Mouse (Mus musculus): ENCODE results near the gene Tmem174. TPM values are rescaled to one million over a fixed set of nuclear protein-coding genes. Genes with fewer than 3 reads are reported as not detected.

Gene Tmem174
- polyA plus RNA-seq, 1 experiment, result 0.13 TPM

GRCm38 (mm10) chr13:98587639-98588038 is 49.6 kb downstream of the Tmem174 start:
- no peak for DNase-seq
- no peaks in the 10 kb centered on the region for H3K4me1 ChIP-seq (replicated peaks; ENCODE audit: control insufficient read depth, insufficient read depth, low read length)
- TF ChIP-seq CTCF (IDR thresholded peaks at IDR 0.05; ENCODE audit: borderline replicate concordance, control insufficient read depth, extremely low read depth, insufficient read depth, low read length, poor library complexity), result no peak
- TF ChIP-seq POLR2A (IDR thresholded peaks at IDR 0.05; ENCODE audit: control insufficient read depth, extremely low read depth, insufficient read depth, low read length, poor library complexity), result no peak
- peaks cover 7% of the 10 kb centered on the region; the same call in 1 of the 2 replicates for H3K27me3 ChIP-seq (ENCODE audit: control insufficient read depth, insufficient read depth, low read length)
- H3K27ac ChIP-seq (ENCODE audit: control insufficient read depth, insufficient read depth, low read length), result no peak overlapping the region
- no peaks in the 10 kb centered on the region for H3K36me3 ChIP-seq (ENCODE audit: control insufficient read depth, insufficient read depth, low read length)
- H3K4me3 ChIP-seq (ENCODE audit: control insufficient read depth, insufficient read depth, low read length), result no peak overlapping the region
- 11% methylated on average over 14 of the region's 14 CpGs for WGBS

- WGBS, result 28% methylated on average over 17 of the region's 17 CpGs
- no peak overlapping the region for H3K4me3 ChIP-seq (ENCODE audit: control insufficient read depth, insufficient read depth, low read length)
- DNase-seq, result no peak
- H3K27ac ChIP-seq (ENCODE audit: control insufficient read depth, insufficient read depth, low read length), result no peak overlapping the region
- no peaks in the 10 kb centered on the region for H3K4me1 ChIP-seq (replicated peaks; ENCODE audit: control insufficient read depth, insufficient read depth, low read length)
- peaks cover 7% of the 10 kb centered on the region; the same call in 1 of the 2 replicates for H3K27me3 ChIP-seq (ENCODE audit: control insufficient read depth, insufficient read depth, low read length)
- TF ChIP-seq CTCF (IDR thresholded peaks at IDR 0.05; ENCODE audit: borderline replicate concordance, control insufficient read depth, extremely low read depth, insufficient read depth, low read length, poor library complexity), result no peak
- no peak for TF ChIP-seq POLR2A (IDR thresholded peaks at IDR 0.05; ENCODE audit: control insufficient read depth, extremely low read depth, insufficient read depth, low read length, poor library complexity)
- H3K36me3 ChIP-seq (ENCODE audit: control insufficient read depth, insufficient read depth, low read length), result no peaks in the 10 kb centered on the region
Observed at GRCm38 (mm10) chr13:98586817-98587575, 50.2 kb downstream of the Tmem174 start.

Other genes starting within 250 kb of the Tmem174 start
- gene Gm10320, start 145.4 kb downstream of the Tmem174 start, polyA plus RNA-seq (2012; rRNA removed), result 1.2 and 2.4 TPM in 2 replicates
- 0.14 and 0.80 TPM in 2 replicates for gene Tmem171, start 57.4 kb upstream of the Tmem174 start, polyA plus RNA-seq (2012; rRNA removed)
- gene Fcho2, start 178.0 kb upstream of the Tmem174 start, polyA plus RNA-seq (2012; rRNA removed), result 9.6 and 10.7 TPM in 2 replicates